Mouse (Mus musculus): ENCODE measurements at regions not wholly inside any gene's neighbourhood (a gene's known extent, or its start where the extent isn't known, plus 50 kb on each side); places are given as distances from the start of the nearest gene placed in this dataset.

DNA sequence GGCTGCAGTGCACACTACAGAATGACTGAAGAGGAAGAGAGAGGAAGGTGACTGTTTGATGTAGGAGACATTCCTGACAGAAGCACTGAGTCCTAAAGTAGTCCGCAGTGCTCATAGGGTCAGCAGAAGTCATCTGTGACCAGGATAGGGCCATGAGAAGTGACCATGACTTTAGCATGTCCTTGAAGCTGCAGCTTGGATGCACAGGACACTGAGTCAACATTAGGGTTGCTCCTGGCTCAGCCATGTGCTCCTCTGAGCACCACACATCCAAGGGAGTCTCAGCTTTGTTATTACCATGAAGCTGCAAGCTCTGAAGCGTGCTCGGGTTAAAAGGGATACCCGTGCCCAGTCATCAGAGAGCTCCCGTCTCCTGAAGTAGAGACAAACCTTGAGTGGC, 164.3 kb downstream of the Rap2a start:
- no peak for TF ChIP-seq CTCF (IDR thresholded peaks at IDR 0.05; ENCODE audit: low read depth)
- TF ChIP-seq EP300 (IDR thresholded peaks at IDR 0.05; ENCODE audit: low read depth): no peak

Measured in liver, embryonic 14.5 days (tissue).